Mouse (Mus musculus) ovary, postnatal 36 days (tissue): ENCODE data around the gene Cdc42ep1.
"Not testable (repeated sequence)": the region's sequence is repeated elsewhere in the genome, so short reads cannot be mapped to it uniquely, and the experiment has no call there.

Experiments used
- DNase-seq: peaks from one replicate; pipeline ENCODE4 v3.0.0; 2022; ENCODE audit warnings: low spot score, mixed read lengths

The Cdc42ep1 gene

GRCm38 (mm10) chr15:78878792-78879516 lies 36.5 kb downstream of the Cdc42ep1 start:
- DNase-seq = not testable (repeated sequence)

GRCm38 (mm10) chr15:78880432-78880831 lies 38.0 kb downstream of the Cdc42ep1 start:
- DNase-seq = no peak

GRCm38 (mm10) chr15:78881828-78882227 lies 39.4 kb downstream of the Cdc42ep1 start:
- no peak for DNase-seq

- DNase-seq = no peak
Measured at GRCm38 (mm10) chr15:78889401-78889853, 47.0 kb downstream of the Cdc42ep1 start.

- no peak for DNase-seq
Measured at GRCm38 (mm10) chr15:78892440-78892839, 50.0 kb downstream of the Cdc42ep1 start.

- DNase-seq = no peak
Measured at GRCm38 (mm10) chr15:78894726-78895125, 52.3 kb downstream of the Cdc42ep1 start.

DNA sequence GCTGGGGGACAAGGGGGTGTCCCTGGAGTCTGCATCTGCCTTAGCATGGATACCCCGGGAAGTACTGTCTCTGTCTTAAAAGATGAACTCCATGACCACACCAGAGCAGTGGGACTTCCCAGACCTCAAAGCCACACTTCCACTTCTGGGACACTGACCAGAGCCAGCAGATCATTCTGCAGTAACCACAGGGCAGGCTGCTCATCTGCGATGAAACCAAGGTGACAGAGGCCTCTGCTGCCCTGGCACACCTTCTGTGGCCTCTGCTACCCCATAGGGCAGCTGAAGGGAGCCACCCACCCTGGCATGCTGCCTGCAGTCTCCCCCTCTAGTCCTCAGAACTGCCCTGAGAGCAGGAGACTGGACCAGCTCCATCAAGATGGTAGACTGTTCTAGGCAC lies 53.3 kb downstream of the Cdc42ep1 start:
- no peak for DNase-seq

DNA sequence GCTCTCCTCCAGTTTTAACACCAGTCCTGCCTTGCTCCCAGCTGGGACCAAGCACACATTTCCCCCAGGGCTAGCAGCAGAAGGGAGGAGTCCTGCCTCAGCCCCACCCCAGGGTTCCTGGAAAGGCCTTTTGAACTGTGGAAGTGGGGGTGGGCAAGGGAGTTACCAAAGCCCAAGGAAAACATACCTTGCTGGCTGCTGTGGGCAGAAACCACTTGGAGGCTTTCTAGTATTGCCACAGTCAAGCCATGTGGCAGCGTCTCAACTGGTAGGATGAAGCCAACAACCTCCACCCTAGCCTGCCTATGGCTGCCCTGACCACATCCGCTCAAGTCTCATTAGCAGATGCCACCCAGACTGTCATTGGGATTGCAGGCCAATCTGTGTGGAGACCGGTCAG lies 53.7 kb downstream of the Cdc42ep1 start:
- no peak for DNase-seq

DNA sequence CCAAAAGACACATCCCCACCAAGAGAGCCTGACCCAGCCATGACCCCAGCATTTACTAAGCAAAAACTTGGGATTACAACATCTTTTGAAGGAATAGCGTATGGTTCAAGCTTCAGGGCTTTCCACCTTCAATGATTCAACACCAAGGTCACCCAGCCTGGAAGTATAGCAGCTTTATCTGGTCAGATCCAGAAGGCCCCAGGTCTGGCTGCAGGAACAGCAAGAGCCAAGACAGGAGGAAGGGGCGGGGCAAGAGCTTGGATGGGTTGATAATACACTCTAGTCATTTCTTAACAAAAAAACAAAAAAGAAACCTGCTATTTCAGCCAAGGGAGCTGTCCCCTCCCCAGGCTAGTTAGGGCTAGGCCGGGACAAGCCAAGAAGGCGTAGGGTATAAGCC lies 55.1 kb downstream of the Cdc42ep1 start:
- DNase-seq = no peak

GRCm38 (mm10) chr15:78898507-78899001 lies 56.1 kb downstream of the Cdc42ep1 start:
- DNase-seq = no peak

GRCm38 (mm10) chr15:78899409-78899739 lies 57.0 kb downstream of the Cdc42ep1 start, which contains the start of gene Gm49510:
Gene Gm49510 (plus strand): TSS chr15:78899667.
- DNase-seq = no peak

DNA sequence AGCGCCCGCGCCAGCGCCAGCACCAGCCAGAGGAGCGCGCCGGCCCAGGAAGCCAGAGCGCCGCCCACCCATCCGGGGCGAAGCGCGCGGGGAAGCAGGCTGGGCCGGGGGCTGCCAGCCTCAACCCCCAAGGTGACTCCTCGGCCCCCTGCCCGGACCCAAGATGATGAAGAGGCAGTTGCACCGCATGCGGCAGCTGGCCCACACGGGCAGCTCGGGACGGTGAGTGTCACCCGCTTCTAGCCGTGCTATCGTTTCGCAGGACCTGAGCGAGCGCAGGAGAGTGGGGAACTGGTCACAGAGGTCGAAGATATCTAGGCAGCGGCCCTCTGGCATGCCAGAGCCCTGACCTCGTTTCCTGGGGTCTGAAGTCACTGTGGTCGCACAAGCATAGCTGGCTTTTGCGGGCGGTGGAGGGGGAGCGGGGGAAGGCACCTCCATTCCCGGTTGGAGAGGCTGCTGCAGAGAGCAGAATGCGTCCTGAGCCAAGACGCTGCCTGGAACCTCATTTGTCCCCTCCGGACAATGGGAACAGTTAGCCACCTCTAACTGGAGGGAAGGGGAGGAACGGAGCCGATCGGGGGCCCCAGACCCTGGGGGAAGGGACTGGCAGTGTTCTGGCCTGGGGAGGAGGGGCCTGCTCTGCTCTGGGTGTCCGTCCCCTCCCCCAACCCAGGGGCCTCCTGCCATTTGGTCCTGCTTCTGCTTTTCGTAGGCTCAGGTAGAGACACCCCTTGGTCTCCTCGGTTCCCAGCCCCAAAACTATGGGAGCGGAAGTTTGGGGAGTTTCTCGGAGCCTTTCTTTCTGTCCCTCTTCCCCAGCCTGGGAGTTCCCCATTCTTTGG lies 57.5 kb downstream of the Cdc42ep1 start, which contains the start of gene Sh3bp1:
Gene Sh3bp1, plus strand, starts transcription at position 29 of the 845 bp plus-strand sequence.
- DNase-seq = peak; percentile 76
